Mouse (Mus musculus) megakaryocyte, embryonic 14.5 days (primary cell): ENCODE measurements around the gene Caprin1.

Experiments used
- FLI1 ChIP-seq: IDR thresholded peaks from 2 replicates; pipeline ENCODE4 v1.6.1; 2012; ENCODE audit warnings: low read length, inconsistent platforms, mixed read lengths
- GATA1 ChIP-seq: IDR thresholded peaks from 3 replicates; pipeline ENCODE4 v1.6.1; 2012; ENCODE audit warnings: mixed read lengths, low read length, inconsistent platforms, borderline replicate concordance

- TF ChIP-seq GATA1 (no peak), FLI1 (no peak)
Observed at GRCm38 (mm10) chr2:103846271-103846670, 48.8 kb upstream of the Caprin1 start.
